ENCODE assay signal across 10 mouse cellular contexts in the genomic region with DNA sequence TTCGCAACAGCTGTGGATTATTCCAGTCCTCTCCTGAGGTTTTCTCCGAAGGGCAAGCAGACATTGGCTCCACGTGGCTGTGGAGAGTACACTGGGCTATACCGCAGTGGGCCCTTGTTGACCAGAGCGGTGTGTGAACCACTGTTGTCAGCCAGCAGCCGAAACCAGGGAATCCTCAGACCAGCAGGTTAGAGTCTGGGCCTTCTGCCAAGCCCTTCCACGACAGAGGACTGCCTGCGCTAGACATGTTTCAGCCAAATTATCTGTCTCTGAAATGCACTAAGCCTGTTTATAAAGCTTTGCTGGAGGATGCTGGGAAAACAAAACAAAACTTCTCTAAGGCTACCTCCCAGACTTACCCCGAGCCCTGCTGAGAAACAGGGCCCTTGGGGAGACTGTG. TPM values are rescaled to one million over a fixed set of nuclear protein-coding genes. Genes with fewer than 3 reads are reported as not detected.
A peak's percentile ranks its signal among the peaks of the same experiment; 100 is the strongest.
DNase-seq lines count a peak whose midpoint lies in the region; ATAC-seq and TF ChIP-seq lines count a peak whose summit lies in the region.
"Had no signal": no experiment of that assay in that cellular context is flagged by ENCODE, and none has a peak within 500 bp of the region (broad histone marks: within the 10 kb centered on the region; RNA-seq: fewer than 3 reads in every experiment).

No protein-coding gene starts in this region.

- TF ChIP-seq CTCF in kidney, adult 2 months (conservative IDR thresholded peaks at IDR 0.05; ENCODE audit: insufficient read depth, insufficient read length, low read depth, low read length): no peak

- peaks cover 20% of the 10 kb centered on the region for H3K4me1 ChIP-seq in kidney, adult 2 months (ENCODE audit: control insufficient read depth, insufficient read depth, low read length)
- peaks cover 24% of the 10 kb centered on the region for H3K4me1 ChIP-seq in kidney, embryonic 15.5 days
- peaks cover 25% of the 10 kb centered on the region for H3K4me1 ChIP-seq in hindbrain, embryonic 13.5 days (replicated peaks)

- TF ChIP-seq POLR2A in kidney, adult 2 months (IDR thresholded peaks at IDR 0.05; ENCODE audit: low read depth, low read length): no peak

- no peak for ATAC-seq in kidney, embryonic 15.5 days (replicated peaks; ENCODE audit: low FRiP score)
- ATAC-seq in hindbrain, embryonic 13.5 days (ENCODE audit: low FRiP score): no peak
- peak; percentile 62 for ATAC-seq in megakaryocyte progenitor cell, adult 5-6 weeks (replicated peaks; ENCODE audit: poor library complexity)

- 33% methylated on average over 9 of the region's 9 CpGs for WGBS in kidney, adult 2 months
- WGBS in kidney, embryonic 15.5 days: 67% methylated on average over 9 of the region's 9 CpGs
- WGBS in hindbrain, embryonic 13.5 days: 31% methylated on average over 9 of the region's 9 CpGs

- H3K9me3 ChIP-seq in kidney, embryonic 15.5 days (replicated peaks): no peaks in the 10 kb centered on the region
- H3K9me3 ChIP-seq in hindbrain, embryonic 13.5 days: no peaks in the 10 kb centered on the region

- H3K36me3 ChIP-seq in kidney, adult 2 months (ENCODE audit: control insufficient read depth, insufficient read depth, low read length): no peaks in the 10 kb centered on the region
- H3K36me3 ChIP-seq in kidney, embryonic 15.5 days: no peaks in the 10 kb centered on the region
- no peaks in the 10 kb centered on the region for H3K36me3 ChIP-seq in hindbrain, embryonic 13.5 days

- H3K4me3 ChIP-seq in kidney, adult 2 months (ENCODE audit: insufficient read depth, low read depth, low read length): no peak overlapping the region
- H3K4me3 ChIP-seq in kidney, embryonic 15.5 days (replicated peaks): no peak overlapping the region
- no peak overlapping the region for H3K4me3 ChIP-seq in hindbrain, embryonic 13.5 days
- H3K4me3 ChIP-seq: erythroblast, embryonic 14.5 days had no signal

- DNase-seq in adrenal gland, postnatal 10 days: peak; percentile 67
- DNase-seq in adrenal gland, postnatal 4 days (ENCODE audit: low spot score in 2 of 2): no peak
- peak; percentile 83 for DNase-seq in kidney, adult 2 months
- DNase-seq in Muller cell, postnatal 12 days (ENCODE audit: inconsistent ontology term): no peak
- no peak for DNase-seq in left cerebral cortex, postnatal 36 days (ENCODE audit: low spot score in 2 of 2)

- peak overlapping the region; percentile 78 for H3K27ac ChIP-seq in kidney, adult 2 months (ENCODE audit: insufficient read depth, low read depth, low read length)
- no peak overlapping the region for H3K27ac ChIP-seq in kidney, embryonic 15.5 days
- peak overlapping the region; percentile 30 for H3K27ac ChIP-seq in hindbrain, embryonic 13.5 days

- H3K4me2 ChIP-seq in kidney, embryonic 15.5 days: no peak overlapping the region
- H3K4me2 ChIP-seq in hindbrain, embryonic 13.5 days: no peak overlapping the region

- no peak overlapping the region for H3K9ac ChIP-seq in kidney, embryonic 15.5 days
- peak overlapping the region; percentile 3; the same call in 1 of the 2 replicates for H3K9ac ChIP-seq in hindbrain, embryonic 13.5 days

- H3K27me3 ChIP-seq in kidney, adult 2 months (replicated peaks; ENCODE audit: control insufficient read depth, insufficient read depth, low read length): no peaks in the 10 kb centered on the region
- H3K27me3 ChIP-seq in kidney, embryonic 15.5 days: peaks cover 4% of the 10 kb centered on the region; the same call in 1 of the 2 replicates
- H3K27me3 ChIP-seq in hindbrain, embryonic 13.5 days: peaks cover 13% of the 10 kb centered on the region

- intact Hi-C loops in left cerebral cortex, postnatal 36 days (cut with DNase I): no loop called here

RNA-seq across cellular contexts. Expression of a gene that starts 4.7 kb away (rescaled TPM):
- 100 to 1,000 TPM in 1 of 2 experiments, 10 to 100 TPM in 1; 83.5 to 101 TPM for total RNA-seq in adrenal gland, postnatal 10 days (2021)
- 10 to 100 TPM; 78.0 to 83.3 TPM for total RNA-seq in adrenal gland, postnatal 4 days (2021)
- 98.7 and 104 TPM in 2 replicates for polyA plus RNA-seq in kidney, adult 2 months (2012; rRNA removed)
- 23.6 and 25.4 TPM in 2 replicates for polyA plus RNA-seq in kidney, embryonic 15.5 days (2015; fragmentation: Nextera tagmentation; extraction: Ambion mirVana)
- 10.1 and 11.7 TPM in 2 replicates for polyA plus RNA-seq in hindbrain, embryonic 13.5 days (2015; fragmentation: Nextera tagmentation; extraction: Ambion mirVana)
- total RNA-seq in megakaryocyte progenitor cell, adult 5-6 weeks (2015): 2.2 and 3.1 TPM in 2 replicates
- total RNA-seq in megakaryocyte progenitor cell, adult 5-6 weeks (2017): 6.7 and 7.7 TPM in 2 replicates
- total RNA-seq in left cerebral cortex, postnatal 36 days (2021): 10 to 100 TPM; 41.5 to 58.4 TPM

RNA-seq across cellular contexts. Expression of a gene that starts 16.1 kb away (rescaled TPM):
- total RNA-seq in adrenal gland, postnatal 10 days (2021): 10 to 100 TPM; 12.6 to 18.8 TPM
- total RNA-seq in adrenal gland, postnatal 4 days (2021): 10 to 100 TPM; 28.6 to 34.5 TPM
- 20.2 and 21.7 TPM in 2 replicates for polyA plus RNA-seq in kidney, adult 2 months (2012; rRNA removed)
- polyA plus RNA-seq in kidney, embryonic 15.5 days (2015; fragmentation: Nextera tagmentation; extraction: Ambion mirVana): 29.8 and 36.6 TPM in 2 replicates
- 124 and 135 TPM in 2 replicates for polyA plus RNA-seq in hindbrain, embryonic 13.5 days (2015; fragmentation: Nextera tagmentation; extraction: Ambion mirVana)
- total RNA-seq in megakaryocyte progenitor cell, adult 5-6 weeks (2015): not detected in 2 replicates
- not detected in 2 replicates for total RNA-seq in megakaryocyte progenitor cell, adult 5-6 weeks (2017)
- 100 to 1,000 TPM; 273 to 276 TPM for total RNA-seq in left cerebral cortex, postnatal 36 days (2021)
- polyA plus RNA-seq: erythroblast, embryonic 14.5 days had no signal

RNA-seq across cellular contexts. Expression of a gene that starts 43.7 kb away (rescaled TPM):
- 1 to 10 TPM in 1 of 2 experiments, under 1 TPM in 1; 0.58 to 1.2 TPM for total RNA-seq in adrenal gland, postnatal 10 days (2021)
- total RNA-seq in adrenal gland, postnatal 4 days (2021): under 1 TPM in 1 of 2 experiments, not detected in 1; 0.62 TPM
- polyA plus RNA-seq in kidney, adult 2 months (2012; rRNA removed): 1.0 and 1.1 TPM in 2 replicates
- 0.76 TPM in 1 of 2 replicates, not detected in the other for polyA plus RNA-seq in kidney, embryonic 15.5 days (2015; fragmentation: Nextera tagmentation; extraction: Ambion mirVana)
- 0.39 TPM in 1 of 2 replicates, not detected in the other for polyA plus RNA-seq in hindbrain, embryonic 13.5 days (2015; fragmentation: Nextera tagmentation; extraction: Ambion mirVana)
- total RNA-seq in megakaryocyte progenitor cell, adult 5-6 weeks (2015): not detected in 2 replicates
- not detected in 2 replicates for total RNA-seq in megakaryocyte progenitor cell, adult 5-6 weeks (2017)
- total RNA-seq in left cerebral cortex, postnatal 36 days (2021): not detected
- polyA plus RNA-seq: erythroblast, embryonic 14.5 days; spleen, adult 2 months had no signal

RNA-seq across cellular contexts. Expression of a gene that starts 43.8 kb away (rescaled TPM):
- 10 to 100 TPM; 41.5 to 50.0 TPM for total RNA-seq in adrenal gland, postnatal 10 days (2021)
- 10 to 100 TPM; 52.8 to 65.1 TPM for total RNA-seq in adrenal gland, postnatal 4 days (2021)
- polyA plus RNA-seq in kidney, adult 2 months (2012; rRNA removed): 10.0 and 11.0 TPM in 2 replicates
- polyA plus RNA-seq in kidney, embryonic 15.5 days (2015; fragmentation: Nextera tagmentation; extraction: Ambion mirVana): 61.0 and 66.4 TPM in 2 replicates
- 69.7 and 77.0 TPM in 2 replicates for polyA plus RNA-seq in hindbrain, embryonic 13.5 days (2015; fragmentation: Nextera tagmentation; extraction: Ambion mirVana)
- total RNA-seq in megakaryocyte progenitor cell, adult 5-6 weeks (2015): 47.1 and 57.8 TPM in 2 replicates
- total RNA-seq in megakaryocyte progenitor cell, adult 5-6 weeks (2017): 54.1 and 62.5 TPM in 2 replicates
- total RNA-seq in left cerebral cortex, postnatal 36 days (2021): 10 to 100 TPM; 37.0 to 45.6 TPM

RNA-seq across cellular contexts. Expression of a gene that starts 48.1 kb away (rescaled TPM):
- 10 to 100 TPM; 55.5 to 72.4 TPM for total RNA-seq in adrenal gland, postnatal 10 days (2021)
- total RNA-seq in adrenal gland, postnatal 4 days (2021): 10 to 100 TPM; 76.4 to 85.9 TPM
- 23.8 and 24.4 TPM in 2 replicates for polyA plus RNA-seq in kidney, adult 2 months (2012; rRNA removed)
- polyA plus RNA-seq in kidney, embryonic 15.5 days (2015; fragmentation: Nextera tagmentation; extraction: Ambion mirVana): 23.1 and 23.7 TPM in 2 replicates
- 27.5 and 28.0 TPM in 2 replicates for polyA plus RNA-seq in hindbrain, embryonic 13.5 days (2015; fragmentation: Nextera tagmentation; extraction: Ambion mirVana)
- total RNA-seq in megakaryocyte progenitor cell, adult 5-6 weeks (2015): 22.1 and 25.0 TPM in 2 replicates
- total RNA-seq in megakaryocyte progenitor cell, adult 5-6 weeks (2017): 88.0 and 121 TPM in 2 replicates
- total RNA-seq in left cerebral cortex, postnatal 36 days (2021): 10 to 100 TPM; 80.2 to 82.7 TPM

Comparison
In these comparisons a context has a peak if more than half of its experiments do, and no peak if none do; other contexts are left out.
1. DNase-seq: peak in adrenal gland, postnatal 10 days (single experiment) and kidney, adult 2 months (single experiment); none in adrenal gland, postnatal 4 days (0 of 2), Muller cell, postnatal 12 days (single experiment) and left cerebral cortex, postnatal 36 days (0 of 2).
2. RNA of a gene that starts 4.7 kb away (total RNA-seq): 83.5 to 101 TPM in adrenal gland, postnatal 10 days, 78.0 to 83.3 TPM in adrenal gland, postnatal 4 days and 41.5 to 58.4 TPM in left cerebral cortex, postnatal 36 days; 2.2 to 7.7 TPM in megakaryocyte progenitor cell, adult 5-6 weeks; every median in the first group is over 4 times any median in the second.
3. RNA of a gene that starts 16.1 kb away (total RNA-seq): 273 to 276 TPM in left cerebral cortex, postnatal 36 days, 28.6 to 34.5 TPM in adrenal gland, postnatal 4 days and 12.6 to 18.8 TPM in adrenal gland, postnatal 10 days; not detected in megakaryocyte progenitor cell, adult 5-6 weeks; every median in the first group is over 10 times any median in the second.